7 mouse cellular contexts compared by ENCODE assay signal in the genomic region with DNA sequence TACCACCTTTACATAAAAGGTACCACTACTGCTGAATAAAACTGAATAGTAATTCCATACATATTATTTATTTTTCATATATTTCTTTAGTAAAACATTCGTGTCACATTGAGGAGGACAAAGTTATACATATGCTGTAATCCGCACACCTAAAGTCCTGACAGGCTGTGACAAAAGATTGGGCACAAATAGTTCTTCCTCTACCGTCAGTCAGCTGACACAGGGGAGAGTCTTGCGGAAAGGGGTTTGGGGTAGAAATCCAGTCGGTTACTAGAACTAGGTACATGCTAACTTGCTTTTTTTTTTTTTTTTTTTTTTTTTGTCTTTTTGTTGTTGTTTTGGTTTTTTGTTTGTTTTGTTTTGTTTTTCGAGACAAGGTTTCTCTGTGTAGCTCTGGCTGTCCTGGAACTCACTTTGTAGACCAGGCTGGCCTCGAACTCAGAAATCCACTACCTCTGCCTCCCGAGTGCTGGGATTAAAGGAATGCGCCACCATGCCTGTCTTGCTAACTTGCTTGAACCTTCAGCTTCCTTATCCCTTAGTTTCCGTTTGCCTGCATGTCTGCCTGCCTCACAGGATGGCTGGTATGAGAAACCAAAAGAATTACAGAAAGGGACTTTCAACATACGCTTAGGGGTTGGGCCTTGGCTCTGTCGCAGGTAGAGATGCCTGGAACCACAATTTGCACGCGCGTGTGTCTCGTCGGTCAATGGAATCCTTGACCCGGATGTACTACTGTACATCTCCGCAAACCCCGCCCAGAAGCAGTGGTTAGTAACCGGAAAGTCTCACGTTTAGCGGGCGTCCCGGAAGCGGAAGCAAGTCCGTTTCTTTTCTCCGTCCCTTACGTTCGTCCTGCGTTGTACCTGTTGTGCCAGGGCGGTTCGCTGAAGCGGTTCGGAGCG. TPM values are rescaled to one million over a fixed set of nuclear protein-coding genes. Genes with fewer than 3 reads are reported as not detected.
A peak's percentile ranks its signal among the peaks of the same experiment; 100 is the strongest.
DNase-seq lines count a peak whose midpoint lies in the region; ATAC-seq lines count a peak whose summit lies in the region.

A gene (minus strand): TSS at position 734 of the 905 bp plus-strand sequence.
A gene (plus strand): TSS at position 840 of the 905 bp plus-strand sequence.

- H3K27me3 ChIP-seq in embryonic facial prominence, embryonic 11.5 days (ENCODE audit: control insufficient read depth, insufficient read depth, low read length), result no peaks in the 10 kb centered on the region
- H3K27me3 ChIP-seq in limb, embryonic 10.5 days (ENCODE audit: low read depth, poor library complexity, severe bottlenecking), result no peaks in the 10 kb centered on the region
- H3K27me3 ChIP-seq in midbrain, embryonic 13.5 days, result no peaks in the 10 kb centered on the region

- peak within 1 kb of the TSS; percentile 86 for H3K9ac ChIP-seq in embryonic facial prominence, embryonic 11.5 days (replicated peaks; ENCODE audit: low read length)
- peak within 1 kb of the TSS; percentile 81 for H3K9ac ChIP-seq in midbrain, embryonic 13.5 days (replicated peaks)

- H3K9me3 ChIP-seq in embryonic facial prominence, embryonic 11.5 days (replicated peaks; ENCODE audit: control insufficient read depth, low read length), result no peaks in the 10 kb centered on the region
- H3K9me3 ChIP-seq in limb, embryonic 10.5 days (replicated peaks), result no peaks in the 10 kb centered on the region
- no peaks in the 10 kb centered on the region for H3K9me3 ChIP-seq in midbrain, embryonic 13.5 days

- H3K4me1 ChIP-seq in embryonic facial prominence, embryonic 11.5 days (ENCODE audit: control insufficient read depth, insufficient read depth, low read length), result peaks cover 4% of the 10 kb centered on the region; the same call in 1 of the 2 replicates
- H3K4me1 ChIP-seq in limb, embryonic 10.5 days, result peaks cover 15% of the 10 kb centered on the region
- H3K4me1 ChIP-seq in midbrain, embryonic 13.5 days (replicated peaks), result peaks cover 21% of the 10 kb centered on the region

- peak within 1 kb of the TSS; percentile 80 for H3K4me2 ChIP-seq in embryonic facial prominence, embryonic 11.5 days (ENCODE audit: low read depth, low read length)
- peak within 1 kb of the TSS; percentile 92 for H3K4me2 ChIP-seq in midbrain, embryonic 13.5 days (replicated peaks)

- WGBS in embryonic facial prominence, embryonic 11.5 days, result 12% methylated on average over 36 of the region's 36 CpGs
- WGBS in limb, embryonic 10.5 days, result 12% methylated on average over 36 of the region's 36 CpGs
- 11% methylated on average over 36 of the region's 36 CpGs for WGBS in midbrain, embryonic 13.5 days

- peak within 1 kb of the TSS; percentile 52 for H3K27ac ChIP-seq in embryonic facial prominence, embryonic 11.5 days (replicated peaks; ENCODE audit: low read depth, low read length)
- peak within 1 kb of the TSS; percentile 81 for H3K27ac ChIP-seq in limb, embryonic 10.5 days
- H3K27ac ChIP-seq in midbrain, embryonic 13.5 days, result peak within 1 kb of the TSS; percentile 74

- H3K4me3 ChIP-seq in embryonic facial prominence, embryonic 11.5 days (ENCODE audit: low read depth, low read length), result peak within 1 kb of the TSS; percentile 88
- H3K4me3 ChIP-seq in limb, embryonic 10.5 days, result peak within 1 kb of the TSS; percentile 64
- peak within 1 kb of the TSS; percentile 75 for H3K4me3 ChIP-seq in midbrain, embryonic 13.5 days (replicated peaks)

- peaks cover 10% of the 10 kb centered on the region for H3K36me3 ChIP-seq in embryonic facial prominence, embryonic 11.5 days (replicated peaks; ENCODE audit: control insufficient read depth, insufficient read depth, low read depth, low read length)
- peaks cover 42% of the 10 kb centered on the region for H3K36me3 ChIP-seq in limb, embryonic 10.5 days
- H3K36me3 ChIP-seq in midbrain, embryonic 13.5 days, result peaks cover 35% of the 10 kb centered on the region

- peak; percentile 96 for ATAC-seq in embryonic facial prominence, embryonic 11.5 days (replicated peaks; ENCODE audit: insufficient number of reproducible peaks, low FRiP score, low TSS enrichment, low read depth)
- ATAC-seq in granulocyte monocyte progenitor cell, adult 5-6 weeks (replicated peaks; ENCODE audit: poor library complexity, severe bottlenecking), result peak; percentile 98
- ATAC-seq in midbrain, embryonic 13.5 days, result peak; percentile 99

- DNase-seq in adrenal gland, postnatal 14 days, result peak; percentile 96
- DNase-seq in embryonic facial prominence, embryonic 11.5 days (ENCODE audit: low spot score), result peak; percentile 98
- peak; percentile 95 for DNase-seq in kidney, adult 11 months
- peak; percentile 94 for DNase-seq in limb, embryonic 10.5 days (ENCODE audit: low spot score)
- peak; percentile 85 for DNase-seq in spleen, adult 12 weeks (ENCODE audit: low spot score)

RNA-seq across cellular contexts. Expression of the first gene that starts in this region (rescaled TPM):
- total RNA-seq in adrenal gland, postnatal 14 days (2021), result 1.4 and 1.5 TPM in 2 replicates
- polyA plus RNA-seq in embryonic facial prominence, embryonic 11.5 days (2014; fragmentation: Nextera tagmentation; extraction: Ambion mirVana), result 2.3 and 2.6 TPM in 2 replicates
- total RNA-seq in granulocyte monocyte progenitor cell, adult 5-6 weeks (2014; fragmentation: Nextera tagmentation), result 1.2 and 3.4 TPM in 2 replicates
- 1.5 and 2.3 TPM in 2 replicates for total RNA-seq in granulocyte monocyte progenitor cell, adult 5-6 weeks (2017)
- 1.7 and 2.5 TPM in 2 replicates for polyA plus RNA-seq in limb, embryonic 10.5 days (2016; fragmentation: Nextera tagmentation; extraction: Ambion mirVana)
- polyA plus RNA-seq in midbrain, embryonic 13.5 days (2015; fragmentation: Nextera tagmentation; extraction: Ambion mirVana), result 1.7 and 1.8 TPM in 2 replicates

RNA-seq across cellular contexts. Expression of the second gene that starts in this region (rescaled TPM):
- total RNA-seq in adrenal gland, postnatal 14 days (2021), result 67.1 and 69.7 TPM in 2 replicates
- polyA plus RNA-seq in embryonic facial prominence, embryonic 11.5 days (2014; fragmentation: Nextera tagmentation; extraction: Ambion mirVana), result 104 and 107 TPM in 2 replicates
- total RNA-seq in granulocyte monocyte progenitor cell, adult 5-6 weeks (2014; fragmentation: Nextera tagmentation), result 66.4 and 82.1 TPM in 2 replicates
- total RNA-seq in granulocyte monocyte progenitor cell, adult 5-6 weeks (2017), result 133 and 167 TPM in 2 replicates
- polyA plus RNA-seq in limb, embryonic 10.5 days (2016; fragmentation: Nextera tagmentation; extraction: Ambion mirVana), result 103 and 113 TPM in 2 replicates
- 62.3 and 62.7 TPM in 2 replicates for polyA plus RNA-seq in midbrain, embryonic 13.5 days (2015; fragmentation: Nextera tagmentation; extraction: Ambion mirVana)

Comparison
In these comparisons a context has a peak if more than half of its experiments do, and no peak if none do; other contexts are left out.
1. Peak in every context shown above with its lines: DNase-seq, ATAC-seq, H3K4me3 ChIP-seq and H3K27ac ChIP-seq.